Mouse (Mus musculus): ENCODE data around the gene Sfr1. TPM values are rescaled to one million over a fixed set of nuclear protein-coding genes. Genes with fewer than 3 reads are reported as not detected.

The Sfr1 gene
- 614 TPM for polyA plus RNA-seq (2014; fragmentation: Illumina TruSeq; extraction: RNeasy Lipid Tissue Mini Kit (QIAGEN cat#74804))

DNA sequence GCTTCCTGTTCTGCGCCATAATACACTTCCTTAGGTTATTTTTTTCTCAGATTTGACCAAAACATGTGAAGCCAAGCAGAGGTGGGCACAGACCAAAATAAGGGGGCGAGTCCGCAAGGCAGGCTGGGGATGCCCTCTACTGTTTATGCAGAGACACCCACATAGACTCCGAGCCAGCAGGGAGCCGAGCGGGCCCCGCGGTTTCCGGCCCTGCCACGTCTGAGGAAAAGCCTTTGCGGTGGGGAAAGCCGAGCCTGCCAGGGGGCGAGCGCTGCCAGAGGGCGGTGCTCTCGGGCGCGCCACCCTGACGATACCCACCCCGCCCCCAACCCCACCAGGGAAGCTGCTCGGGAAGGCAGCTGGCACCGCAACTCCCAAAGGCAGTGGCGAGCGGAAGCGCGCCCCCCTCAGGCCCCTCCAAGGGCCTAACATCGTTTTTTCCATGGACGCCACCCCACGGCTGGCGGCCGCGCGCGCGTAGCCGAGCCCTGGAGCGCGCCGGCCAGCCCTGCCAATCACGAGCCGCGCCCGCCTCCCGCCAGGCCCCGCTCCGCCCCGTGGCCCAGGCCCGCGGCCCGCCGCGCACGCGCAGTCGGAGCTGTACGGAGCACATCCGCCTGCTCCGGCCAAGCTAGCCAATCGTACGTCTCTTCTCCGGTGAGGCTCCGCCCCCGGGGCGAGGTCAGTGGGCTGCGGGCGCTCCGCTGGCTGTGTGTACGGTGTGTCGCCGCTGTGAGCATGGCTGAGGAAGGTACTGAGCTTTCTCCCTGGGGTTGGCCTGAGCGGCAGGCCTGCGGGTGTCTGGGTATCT is at the start of gene Sfr1:
Gene Sfr1 (plus strand): TSS at position 612 of the 811 bp plus-strand sequence.

DNA sequence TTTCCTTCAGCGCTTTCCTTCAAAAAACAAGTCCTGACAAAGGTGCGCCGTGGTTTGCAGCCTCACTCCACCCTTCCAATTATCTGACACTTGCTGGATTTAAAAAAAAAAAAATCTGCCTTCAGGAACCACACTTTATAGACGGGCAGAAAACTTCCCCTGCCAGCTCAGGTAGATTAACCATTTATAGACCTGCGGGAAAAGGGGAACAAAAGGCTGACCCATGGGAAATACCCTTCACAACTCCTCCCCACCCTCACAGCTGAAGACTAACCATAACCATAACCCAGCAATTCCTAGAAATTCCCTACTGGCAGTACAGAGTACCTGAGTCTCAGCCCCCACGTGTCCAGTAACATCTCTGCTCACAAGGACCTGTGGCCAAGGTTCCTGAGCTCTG is 39.5 kb upstream of the Sfr1 start, which contains the start of gene Col17a1:
Gene Col17a1 (minus strand): TSS at position 101 of the 400 bp plus-strand sequence.

Other genes starting within 250 kb of the Sfr1 start
- gene Stn1, start 194.2 kb upstream of the Sfr1 start, polyA plus RNA-seq (2014; fragmentation: Illumina TruSeq; extraction: RNeasy Lipid Tissue Mini Kit (QIAGEN cat#74804)): 11.5 TPM
- 100.0 TPM for gene Slk, start 152.0 kb upstream of the Sfr1 start, polyA plus RNA-seq (2014; fragmentation: Illumina TruSeq; extraction: RNeasy Lipid Tissue Mini Kit (QIAGEN cat#74804))
- 0.11 TPM for gene Col17a1, start 39.6 kb upstream of the Sfr1 start, polyA plus RNA-seq (2014; fragmentation: Illumina TruSeq; extraction: RNeasy Lipid Tissue Mini Kit (QIAGEN cat#74804))
- 87.7 TPM for gene Gsto1, start 123.3 kb downstream of the Sfr1 start, polyA plus RNA-seq (2014; fragmentation: Illumina TruSeq; extraction: RNeasy Lipid Tissue Mini Kit (QIAGEN cat#74804))
- not detected for gene Gsto2, start 133.9 kb downstream of the Sfr1 start, polyA plus RNA-seq (2014; fragmentation: Illumina TruSeq; extraction: RNeasy Lipid Tissue Mini Kit (QIAGEN cat#74804))
- gene Cfap43, start 187.6 kb downstream of the Sfr1 start, polyA plus RNA-seq (2014; fragmentation: Illumina TruSeq; extraction: RNeasy Lipid Tissue Mini Kit (QIAGEN cat#74804)): 7.6 TPM
- gene Itprip, start 187.6 kb downstream of the Sfr1 start, polyA plus RNA-seq (2014; fragmentation: Illumina TruSeq; extraction: RNeasy Lipid Tissue Mini Kit (QIAGEN cat#74804)): 0.54 TPM
- 1.1 TPM for gene Cfap58, start 206.0 kb downstream of the Sfr1 start, polyA plus RNA-seq (2014; fragmentation: Illumina TruSeq; extraction: RNeasy Lipid Tissue Mini Kit (QIAGEN cat#74804))